Mouse (Mus musculus) stomach, postnatal 0 days (tissue): Measurements from ENCODE around the gene Tssk6.

Experiments used
- CTCF ChIP-seq: IDR thresholded peaks from 2 replicates; pipeline ENCODE4 v1.5.1; 2016; ENCODE audit warnings: antibody characterized with exemption, low read depth, mild to moderate bottlenecking, moderate library complexity
- EP300 ChIP-seq: optimal IDR thresholded peaks from 2 replicates; pipeline ENCODE3; 2016; ENCODE audit warnings: antibody characterized with exemption

- TF ChIP-seq CTCF, result no peak
- TF ChIP-seq EP300, result no peak
Measured at GRCm38 (mm10) chr8:69907106-69907505, 5.1 kb downstream of the Tssk6 start.
